Mouse (Mus musculus) CH12.LX (cell line): ENCODE results near the gene Hnrnpu. TPM values are rescaled to one million over a fixed set of nuclear protein-coding genes. Genes with fewer than 3 reads are reported as not detected.
"Not testable (repeated sequence)": the region's sequence is repeated elsewhere in the genome, so short reads cannot be mapped to it uniquely, and the experiment has no call there.

Experiments used
- DNase-seq: peaks from one replicate; pipeline ENCODE4 v3.0.0-alpha.2; 2013; ENCODE audit errors: extremely low read depth
- H3K27ac ChIP-seq: 2 replicates; pipeline ENCODE4 v1.5.1; 2012; ENCODE audit warnings: low read depth, mild to moderate bottlenecking, control low read depth, moderate library complexity; ENCODE audit not compliant: insufficient read depth
- H3K27me3 ChIP-seq: replicated peaks from 2 replicates; pipeline ENCODE3; 2012; ENCODE audit warnings: inconsistent platforms
- H3K36me3 ChIP-seq, 2 experiments: replicated peaks in 1 of 2; 2 replicates each; pipeline versions ENCODE3 to v1.6.1; 2012; ENCODE audit warnings: inconsistent platforms in 1 of 2, low read length in 1 of 2, mild to moderate bottlenecking in 1 of 2, mixed read lengths in 1 of 2, moderate library complexity in 1 of 2; ENCODE audit not compliant: control insufficient read depth in 1 of 2, insufficient read depth in 1 of 2
- H3K4me1 ChIP-seq, 2 experiments: 2 replicates each; pipeline ENCODE4 v1.6.1; 2012; ENCODE audit warnings: inconsistent platforms in 1 of 2, moderate library complexity in 1 of 2; ENCODE audit not compliant: insufficient read depth in 2 of 2, control insufficient read depth in 1 of 2
- H3K4me2 ChIP-seq: 2 replicates; pipeline ENCODE4 v1.6.1; 2012; ENCODE audit warnings: low read depth, mild to moderate bottlenecking, control low read depth; ENCODE audit not compliant: poor library complexity, insufficient read depth, severe bottlenecking
- H3K4me3 ChIP-seq, 3 experiments: fragments of 150-350 bp in 1 of 3; sonication (generic) in 1 of 3; replicated peaks in 1 of 3; 2 replicates each; pipeline versions ENCODE3 to v1.5.1; 2011 to 2012; ENCODE audit warnings: low read depth in 2 of 3, low read length in 2 of 3, mild to moderate bottlenecking in 2 of 3, moderate library complexity in 2 of 3, control low read depth in 1 of 3, improper control_type of control experiment in 1 of 3, inconsistent platforms in 1 of 3, mixed read lengths in 1 of 3; ENCODE audit not compliant: poor library complexity in 1 of 3
- H3K79me2 ChIP-seq: replicated peaks from 2 replicates; pipeline ENCODE4 v1.6.1; 2012; ENCODE audit warnings: mild to moderate bottlenecking, moderate library complexity; ENCODE audit not compliant: control insufficient read depth, poor library complexity, insufficient read depth, severe bottlenecking; ENCODE audit errors: extremely low read depth
- H3K9ac ChIP-seq: 2 replicates; pipeline ENCODE4 v1.6.1; 2012; ENCODE audit warnings: low read depth, mild to moderate bottlenecking, control low read depth, moderate library complexity; ENCODE audit not compliant: insufficient read depth
- H3K9me3 ChIP-seq: replicated peaks from 2 replicates; pipeline ENCODE3; 2012; ENCODE audit warnings: low read length, inconsistent platforms, mixed read lengths
- BHLHE40 ChIP-seq: IDR thresholded peaks from 2 replicates; pipeline ENCODE4 v1.6.1; 2011; ENCODE audit warnings: mild to moderate bottlenecking, low read depth, low read length, improper control_type of control experiment
- CHD2 ChIP-seq: IDR thresholded peaks from 2 replicates; pipeline ENCODE4 v1.6.1; 2011; ENCODE audit warnings: low read length, improper control_type of control experiment
- E2F4 ChIP-seq: IDR thresholded peaks from 2 replicates; pipeline ENCODE4 v1.6.1; 2011; ENCODE audit warnings: low read depth, low read length, improper control_type of control experiment; ENCODE audit not compliant: insufficient replicate concordance
- GABPA ChIP-seq: IDR thresholded peaks from 2 replicates; pipeline ENCODE4 v1.6.1; 2012; ENCODE audit warnings: low read depth, low read length, improper control_type of control experiment, inconsistent platforms; ENCODE audit not compliant: insufficient replicate concordance
- JUND ChIP-seq: conservative IDR thresholded peaks from 2 replicates; pipeline ENCODE4 v1.6.1; 2011; ENCODE audit warnings: low read depth, low read length, improper control_type of control experiment
- KAT2A ChIP-seq: IDR thresholded peaks from 2 replicates; pipeline ENCODE4 v1.6.1; 2012; ENCODE audit warnings: low read length, improper control_type of control experiment, inconsistent platforms; ENCODE audit not compliant: insufficient replicate concordance
- MAFK ChIP-seq: IDR thresholded peaks from 2 replicates; pipeline ENCODE4 v1.6.1; 2011; ENCODE audit warnings: low read length, improper control_type of control experiment; ENCODE audit not compliant: insufficient replicate concordance
- MAX ChIP-seq: IDR thresholded peaks from 2 replicates; pipeline ENCODE4 v1.6.1; 2011; ENCODE audit warnings: low read length, improper control_type of control experiment
- MYC ChIP-seq: IDR thresholded peaks from 2 replicates; pipeline ENCODE4 v1.6.1; 2011; ENCODE audit warnings: low read depth, mild to moderate bottlenecking, improper control_type of control experiment, low read length
- NRF1 ChIP-seq: IDR thresholded peaks from 2 replicates; pipeline ENCODE4 v1.6.1; 2014; ENCODE audit warnings: low read depth, mild to moderate bottlenecking, inconsistent platforms, low read length, improper control_type of control experiment, moderate library complexity
- TBP ChIP-seq: conservative IDR thresholded peaks from 2 replicates; pipeline ENCODE4 v1.6.1; 2011; ENCODE audit warnings: low read depth, low read length, improper control_type of control experiment
- USF2 ChIP-seq: conservative IDR thresholded peaks from 2 replicates; pipeline ENCODE4 v1.6.1; 2011; ENCODE audit warnings: low read depth, low read length, improper control_type of control experiment
- dilution Hi-C: fragments of 300-500 bp; cut with MboI; formaldehyde crosslinking; loops from 2 replicates; pipeline ENCODE4 v1.14.3; 2020; ENCODE audit warnings: low sequenced_read_pairs; ENCODE audit not compliant: extremely low pct_unique_long_range_greater_than_20kb, extremely low pct_ligation_motif_present
- in situ Hi-C: fragments of 300-500 bp; cut with MboI; formaldehyde crosslinking; loops from 3 replicates; pipeline ENCODE4 v1.14.3; 2019; ENCODE audit warnings: low sequenced_read_pairs, low pct_ligation_motif_present, low pct_unique_long_range_greater_than_20kb, mixed read lengths
- polyA plus RNA-seq: library from polyadenylated mRNA; unstranded; fragments of >175 nt; gene quantifications from 2 replicates; pipeline ENCODE4 v1.2.1, GENCODE M21; 2012; ENCODE audit warnings: low read depth; ENCODE audit not compliant: insufficient read length
- total RNA-seq, 2 experiments: library from RNA; depleted of rRNA; stranded (reverse); fragments of 300-350 nt in 1 of 2; fragments of >200 nt in 1 of 2; gene quantifications; 2 replicates each; pipeline ENCODE4 v1.2.3; 2012 to 2014

The Hnrnpu gene
- total and polyA plus RNA-seq, 3 experiments, result 346 to 853 (median 359) TPM

GRCm38 (mm10) chr1:178283314-178283713 is 54.3 kb downstream of the Hnrnpu start:
- dilution Hi-C loops, H3K27me3 ChIP-seq, H3K4me3 ChIP-seq, H3K36me3 ChIP-seq, H3K9me3 ChIP-seq, in situ Hi-C loops, H3K9ac ChIP-seq, H3K4me1 ChIP-seq, H3K27ac ChIP-seq, H3K4me2 ChIP-seq, DNase-seq, H3K79me2 ChIP-seq: not testable (repeated sequence)

GRCm38 (mm10) chr1:178276054-178276911 is 61.3 kb downstream of the Hnrnpu start:
- dilution Hi-C loops, result no loop called here
- Histone ChIP-seq H3K36me3 (no peaks in the 10 kb centered on the region), H3K9ac (no peak overlapping the region), H3K4me2 (no peak overlapping the region), H3K27ac (no peak overlapping the region), H3K4me1 (peaks cover 3 to 10% of the 10 kb centered on the region in 2 experiments; a peak in 2 of 4 replicates), H3K27me3 (no peaks in the 10 kb centered on the region), H3K4me3 (no peak overlapping the region), H3K9me3 (peaks cover 14% of the 10 kb centered on the region), H3K79me2 (no peaks in the 10 kb centered on the region)
- no peak for DNase-seq
- in situ Hi-C loops, result no loop called here
- TF ChIP-seq JUND (no peak), NRF1 (no peak), USF2 (no peak), MYC (no peak), BHLHE40 (no peak)

GRCm38 (mm10) chr1:178275738-178276053 is 61.9 kb downstream of the Hnrnpu start:
- H3K4me2 ChIP-seq, result no peak overlapping the region
- no peaks in the 10 kb centered on the region for H3K27me3 ChIP-seq
- in situ Hi-C loops, result no loop called here
- no peak overlapping the region for H3K9ac ChIP-seq
- no peaks in the 10 kb centered on the region for H3K79me2 ChIP-seq
- no peak for DNase-seq
- peaks cover 3 to 12% of the 10 kb centered on the region in 2 experiments; a peak in 2 of 4 replicates for H3K4me1 ChIP-seq
- H3K27ac ChIP-seq, result no peak overlapping the region
- TF ChIP-seq E2F4, result no peak
- TF ChIP-seq MAX, result no peak
- TF ChIP-seq GABPA, result no peak
- TF ChIP-seq MAFK, result no peak
- no peak for TF ChIP-seq TBP
- no peak for TF ChIP-seq KAT2A
- TF ChIP-seq CHD2, result no peak
- TF ChIP-seq NRF1, result no peak
- dilution Hi-C loops, result no loop called here
- H3K36me3 ChIP-seq, result no peaks in the 10 kb centered on the region
- no peak overlapping the region for H3K4me3 ChIP-seq
- peaks cover 14% of the 10 kb centered on the region for H3K9me3 ChIP-seq
